Mouse (Mus musculus) forebrain, embryonic 16.5 days (tissue): ENCODE data around the gene Zic2. TPM values are rescaled to one million over a fixed set of nuclear protein-coding genes. Genes with fewer than 3 reads are reported as not detected.

Experiments used
- ATAC-seq: fragments of 200-750 bp; cut with Nextera tagmentation; 2 replicates; pipeline ENCODE4 v1.8.0; 2017; ENCODE audit warnings: mild to moderate bottlenecking, moderate library complexity
- H3K27ac ChIP-seq: fragments of 300-500 bp; sonication (generic); 2 replicates; pipeline ENCODE4 v1.5.1; 2014; ENCODE audit warnings: low read length, control low read depth
- H3K27me3 ChIP-seq: fragments of 300-500 bp; sonication (generic); replicated peaks from 2 replicates; pipeline ENCODE4 v1.6.1; 2014; ENCODE audit warnings: low read length; ENCODE audit not compliant: control insufficient read depth, insufficient read depth
- H3K36me3 ChIP-seq: fragments of 300-500 bp; sonication (generic); 2 replicates; pipeline ENCODE4 v1.6.1; 2014; ENCODE audit not compliant: control insufficient read depth, insufficient read depth
- H3K4me1 ChIP-seq: fragments of 300-500 bp; sonication (generic); replicated peaks from 2 replicates; pipeline ENCODE4 v1.6.1; 2014; ENCODE audit warnings: low read length; ENCODE audit not compliant: control insufficient read depth, insufficient read depth
- H3K4me2 ChIP-seq: fragments of 300-500 bp; sonication (generic); 2 replicates; pipeline ENCODE4 v1.6.1; 2014; ENCODE audit warnings: mild to moderate bottlenecking, low read length, control low read depth
- H3K4me3 ChIP-seq: fragments of 300-500 bp; sonication (generic); replicated peaks from 2 replicates; pipeline ENCODE4 v1.5.1; 2014; ENCODE audit warnings: mild to moderate bottlenecking, low read length, control low read depth
- H3K9ac ChIP-seq: fragments of 300-500 bp; sonication (generic); replicated peaks from 2 replicates; pipeline ENCODE4 v1.6.1; 2014; ENCODE audit warnings: low read depth, low read length, control low read depth
- H3K9me3 ChIP-seq: fragments of 300-500 bp; sonication (generic); 2 replicates; pipeline ENCODE4 v1.6.1; 2016; ENCODE audit warnings: low read length; ENCODE audit not compliant: control insufficient read depth
- WGBS: fragments of 180-500 bp; shearing (Covaris S2); extraction: QIAGEN DNeasy Blood & Tissue Kit; methylation state at CpG from one replicate; pipeline ENCODE4 v1.1.7; 2014; 5-methylcytosine and 5-hydroxymethylcytosine counted together
- polyA plus RNA-seq: library from polyadenylated mRNA; unstranded; fragments of >200 nt; fragmentation: Nextera tagmentation; extraction: Ambion mirVana; gene quantifications from 2 replicates; pipeline ENCODE4 v1.2.1, GENCODE M21; 2015

Zic2 gene
- polyA plus RNA-seq, 1 experiment from 2014 or later: 5.6 TPM

- Histone ChIP-seq H3K9ac (no peak overlapping the region), H3K9me3 (no peaks in the 10 kb centered on the region), H3K4me2 (no peak overlapping the region), H3K27ac (no peak overlapping the region), H3K4me3 (no peak overlapping the region), H3K27me3 (peaks cover 53% of the 10 kb centered on the region), H3K36me3 (no peaks in the 10 kb centered on the region), H3K4me1 (peaks cover 23% of the 10 kb centered on the region)
- ATAC-seq: no peak
- 29% methylated on average over 1 of the region's 1 CpGs for WGBS
Observed at GRCm38 (mm10) chr14:122486611-122487010, 11.4 kb downstream of the Zic2 start.

DNA sequence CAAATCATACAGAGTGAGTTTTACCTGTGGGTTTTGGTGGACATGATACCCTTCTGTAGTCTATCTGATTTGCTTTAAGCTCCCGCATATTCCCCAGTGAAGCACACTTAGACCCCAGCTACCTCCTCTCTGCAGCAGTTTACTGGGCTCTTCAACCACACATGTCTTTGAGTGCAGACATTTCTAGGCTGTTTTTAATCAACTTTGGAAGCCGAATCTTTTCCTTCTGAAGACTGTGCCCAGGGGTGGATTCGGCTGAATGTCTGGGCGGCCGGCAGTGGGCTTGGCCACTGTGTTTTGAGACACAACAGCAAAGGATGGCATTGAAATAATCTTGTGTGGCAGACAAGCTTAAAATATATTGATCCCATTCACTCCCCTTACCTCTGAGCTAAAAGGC, 12.1 kb downstream of the Zic2 start:
- 30% methylated on average over 5 of the region's 5 CpGs for WGBS
- no peaks in the 10 kb centered on the region for H3K36me3 ChIP-seq
- no peak overlapping the region for H3K9ac ChIP-seq
- H3K27me3 ChIP-seq: peaks cover 49% of the 10 kb centered on the region
- ATAC-seq: no peak
- no peaks in the 10 kb centered on the region for H3K9me3 ChIP-seq
- peaks cover 19% of the 10 kb centered on the region for H3K4me1 ChIP-seq
- no peak overlapping the region for H3K4me3 ChIP-seq
- no peak overlapping the region for H3K4me2 ChIP-seq
- no peak overlapping the region for H3K27ac ChIP-seq

DNA sequence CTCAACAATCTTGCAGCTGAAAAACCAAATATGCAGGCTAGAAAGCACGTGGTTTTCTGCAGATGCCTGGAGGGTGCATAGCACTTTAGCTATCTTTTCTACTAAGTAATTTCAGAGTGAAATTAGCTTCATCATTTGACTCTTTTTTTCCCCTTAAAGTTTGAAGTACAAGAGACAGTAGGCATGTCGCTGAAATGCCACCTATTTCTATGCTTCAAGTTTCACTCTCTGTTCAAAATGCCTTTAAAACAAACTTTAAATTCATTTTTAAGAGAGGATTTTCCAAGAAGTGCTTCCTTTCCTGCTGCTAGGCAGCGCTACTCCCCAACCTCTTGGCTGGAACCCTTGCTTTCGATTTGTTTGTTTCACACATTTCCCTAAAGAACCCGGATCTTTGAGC, 13.8 kb downstream of the Zic2 start:
- Histone ChIP-seq H3K9ac (no peak overlapping the region), H3K27ac (no peak overlapping the region), H3K4me3 (peak overlapping the region; percentile 9; the same call in 1 of the 2 replicates), H3K36me3 (no peaks in the 10 kb centered on the region), H3K27me3 (peaks cover 41% of the 10 kb centered on the region), H3K4me2 (peak overlapping the region; percentile 17), H3K4me1 (peaks cover 14% of the 10 kb centered on the region), H3K9me3 (no peaks in the 10 kb centered on the region)
- WGBS: 2% methylated on average over 5 of the region's 5 CpGs
- no peak for ATAC-seq

DNA sequence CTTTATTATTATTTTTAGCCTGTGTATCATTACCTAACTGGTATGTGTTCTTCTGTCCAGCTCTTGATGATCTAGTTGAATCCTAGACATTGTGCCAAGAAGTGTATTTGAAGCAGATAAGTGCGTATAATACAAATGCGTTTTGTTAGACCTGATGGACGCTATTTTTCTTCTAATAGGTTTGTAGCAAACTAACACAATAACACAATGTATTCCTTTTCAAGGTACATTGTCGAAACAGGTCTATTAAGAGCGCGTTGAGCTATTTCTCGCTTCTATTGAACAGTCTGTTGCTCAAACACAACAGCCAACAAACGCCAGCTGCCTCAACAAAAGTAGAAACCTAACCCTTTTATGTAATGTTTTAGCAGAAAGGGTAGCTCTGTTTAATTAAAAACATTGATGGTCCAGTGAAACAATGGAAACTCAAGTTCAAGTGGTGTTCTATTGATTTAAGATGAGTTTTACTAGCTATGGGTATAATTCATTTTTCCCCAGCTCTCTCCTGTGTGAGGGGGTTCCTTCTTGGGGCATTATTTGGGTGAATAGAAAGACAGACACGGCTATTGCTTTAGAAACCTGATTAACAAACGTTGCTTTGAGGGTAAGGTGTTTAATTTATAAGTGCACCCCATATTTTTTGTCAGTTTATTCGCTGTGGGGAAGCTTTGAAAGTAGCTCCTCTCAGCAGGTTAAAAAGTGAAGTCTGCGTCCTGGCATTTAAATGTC, 14.6 kb downstream of the Zic2 start:
- peaks cover 33% of the 10 kb centered on the region for H3K27me3 ChIP-seq
- H3K9me3 ChIP-seq: no peaks in the 10 kb centered on the region
- peak overlapping the region; percentile 33 for H3K4me3 ChIP-seq
- peak overlapping the region; percentile 46 for H3K4me2 ChIP-seq
- under 1% methylated on average over 12 of the region's 12 CpGs for WGBS
- no peaks in the 10 kb centered on the region for H3K36me3 ChIP-seq
- peaks cover 13% of the 10 kb centered on the region for H3K4me1 ChIP-seq
- H3K27ac ChIP-seq: no peak overlapping the region
- ATAC-seq: no peak
- no peak overlapping the region for H3K9ac ChIP-seq

GRCm38 (mm10) chr14:122490441-122491328, 15.4 kb downstream of the Zic2 start, which contains the start of gene Gm10837:
Gene Gm10837, plus strand, starts transcription at chr14:122490586.
- Histone ChIP-seq H3K27me3 (peaks cover 25% of the 10 kb centered on the region), H3K4me1 (peaks cover 8% of the 10 kb centered on the region), H3K4me2 (peak within 1 kb of the TSS; percentile 46), H3K27ac (peak within 1 kb of the TSS; percentile 44; the same call in 1 of the 2 replicates), H3K9ac (peak within 1 kb of the TSS; percentile 41; the same call in 1 of the 2 replicates), H3K4me3 (peak within 1 kb of the TSS; percentile 33), H3K9me3 (no peaks in the 10 kb centered on the region), H3K36me3 (no peaks in the 10 kb centered on the region)
- 3% methylated on average over 51 of the region's 51 CpGs for WGBS
- peak; percentile 63 for ATAC-seq

DNA sequence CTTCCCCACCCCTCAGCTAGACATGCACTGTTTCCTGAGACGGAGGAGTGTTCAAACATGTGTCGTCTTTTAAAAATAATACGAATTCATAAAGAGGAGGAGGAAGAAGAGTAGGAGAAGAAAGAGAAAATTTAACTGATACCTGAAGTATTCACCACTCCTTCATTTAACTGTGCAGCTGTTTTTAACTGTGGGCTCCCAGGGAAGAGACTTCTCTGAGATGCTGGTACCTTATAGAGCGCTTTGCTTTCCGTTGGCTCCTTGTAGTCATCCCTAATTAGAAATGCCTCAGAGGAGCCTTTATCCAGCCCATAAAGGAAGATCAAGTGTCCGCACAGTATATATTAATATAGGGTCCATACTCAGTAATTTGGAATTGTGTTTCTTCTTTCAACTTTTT, 16.3 kb downstream of the Zic2 start:
- H3K27ac ChIP-seq: no peak overlapping the region
- H3K9me3 ChIP-seq: no peaks in the 10 kb centered on the region
- no peak for ATAC-seq
- peaks cover 24% of the 10 kb centered on the region for H3K27me3 ChIP-seq
- no peak overlapping the region for H3K9ac ChIP-seq
- WGBS: 69% methylated on average over 6 of the region's 6 CpGs
- no peak overlapping the region for H3K4me3 ChIP-seq
- no peaks in the 10 kb centered on the region for H3K36me3 ChIP-seq
- peaks cover 8% of the 10 kb centered on the region for H3K4me1 ChIP-seq
- no peak overlapping the region for H3K4me2 ChIP-seq

GRCm38 (mm10) chr14:122492015-122492414, 16.8 kb downstream of the Zic2 start:
- Histone ChIP-seq H3K27me3 (peaks cover 24% of the 10 kb centered on the region), H3K9me3 (no peaks in the 10 kb centered on the region), H3K4me2 (no peak overlapping the region), H3K9ac (no peak overlapping the region), H3K27ac (no peak overlapping the region), H3K36me3 (no peaks in the 10 kb centered on the region), H3K4me1 (peaks cover 8% of the 10 kb centered on the region), H3K4me3 (no peak overlapping the region)
- no peak for ATAC-seq
- 65% methylated on average over 1 of the region's 1 CpGs for WGBS

GRCm38 (mm10) chr14:122509058-122509457, 33.8 kb downstream of the Zic2 start:
- Histone ChIP-seq H3K4me2 (no peak overlapping the region), H3K27ac (no peak overlapping the region), H3K4me3 (no peak overlapping the region), H3K9ac (no peak overlapping the region), H3K9me3 (no peaks in the 10 kb centered on the region), H3K4me1 (no peaks in the 10 kb centered on the region), H3K27me3 (no peaks in the 10 kb centered on the region), H3K36me3 (no peaks in the 10 kb centered on the region)
- 16% methylated on average over 2 of the region's 2 CpGs for WGBS
- no peak for ATAC-seq

GRCm38 (mm10) chr14:122511519-122511918, 36.3 kb downstream of the Zic2 start:
- Histone ChIP-seq H3K4me3 (no peak overlapping the region), H3K4me2 (no peak overlapping the region), H3K36me3 (no peaks in the 10 kb centered on the region), H3K4me1 (no peaks in the 10 kb centered on the region), H3K9me3 (no peaks in the 10 kb centered on the region), H3K9ac (no peak overlapping the region), H3K27ac (no peak overlapping the region), H3K27me3 (no peaks in the 10 kb centered on the region)
- 82% methylated on average over 3 of the region's 3 CpGs for WGBS
- ATAC-seq: no peak
